In the genomic region with DNA sequence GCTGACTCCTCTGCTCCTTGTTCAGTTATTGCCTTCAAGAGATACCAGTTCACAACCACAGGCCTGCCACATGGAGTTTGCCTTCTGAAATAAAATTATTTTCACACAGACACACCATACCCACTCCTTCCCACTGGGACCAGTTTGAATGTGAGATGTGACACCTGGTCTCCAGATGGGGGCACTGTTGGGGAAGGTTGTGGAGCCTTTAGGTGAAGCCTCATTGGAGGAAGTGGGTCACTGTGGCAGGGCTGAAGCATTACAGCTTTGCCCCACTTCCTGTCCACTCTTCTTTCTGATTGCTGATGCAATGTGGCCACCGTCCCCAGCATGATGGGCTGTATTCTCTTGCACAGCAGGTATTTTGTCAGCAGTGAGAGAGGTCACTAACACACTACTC, we compare ENCODE assay signal across 10 mouse cellular contexts.
DNase-seq lines count a peak whose midpoint lies in the region; TF ChIP-seq lines count a peak whose summit lies in the region.
"Had no signal": no experiment of that assay in that cellular context is flagged by ENCODE, and none has a peak within 500 bp of the region (broad histone marks: within the 10 kb centered on the region; RNA-seq: fewer than 3 reads in every experiment).

No protein-coding gene starts in this region.

- H3K4me3 ChIP-seq in cerebellum, adult 2 months (replicated peaks; ENCODE audit: insufficient read depth, low read depth, low read length): no peak overlapping the region
- no peak overlapping the region for H3K4me3 ChIP-seq in left cerebral cortex, adult 2 months
- H3K4me3 ChIP-seq in cortical plate, adult 2 months (ENCODE audit: insufficient read depth, low read length): no peak overlapping the region
- H3K4me3 ChIP-seq: embryonic facial prominence, embryonic 12.5 days; liver, embryonic 15.5 days had no signal

- no peak for TF ChIP-seq POLR2A in cerebellum, adult 2 months (IDR thresholded peaks at IDR 0.05; ENCODE audit: borderline replicate concordance, insufficient read depth, low read length)
- no peak for TF ChIP-seq POLR2A in cortical plate, adult 2 months (IDR thresholded peaks at IDR 0.05; ENCODE audit: extremely low read depth, insufficient read depth, low read length)

- no peak overlapping the region for H3K27ac ChIP-seq in cerebellum, adult 2 months (ENCODE audit: insufficient read depth, low read length)
- no peak overlapping the region for H3K27ac ChIP-seq in left cerebral cortex, adult 2 months
- no peak overlapping the region for H3K27ac ChIP-seq in cortical plate, adult 2 months (ENCODE audit: insufficient read depth, low read length)
- H3K27ac ChIP-seq: embryonic facial prominence, embryonic 12.5 days; liver, embryonic 15.5 days had no signal

- WGBS in cerebellum, adult 2 months: 40% methylated on average over 1 of the region's 1 CpGs

- TF ChIP-seq CTCF in cerebellum, adult 2 months (IDR thresholded peaks at IDR 0.05; ENCODE audit: borderline replicate concordance, insufficient read depth, low read depth, low read length): peak; percentile 19; the same call in 1 of the 2 replicates
- peak; percentile 35 for TF ChIP-seq CTCF in left cerebral cortex, adult 2 months (IDR thresholded peaks at IDR 0.05)
- 0 out of 2 replicates have a peak, but pooled peaks have one; percentile 1 for TF ChIP-seq CTCF in cortical plate, adult 2 months (IDR thresholded peaks at IDR 0.05; ENCODE audit: extremely low read depth, insufficient read depth, low read length)

- H3K4me1 ChIP-seq in cerebellum, adult 2 months (ENCODE audit: control insufficient read depth, insufficient read depth, low read length): no peaks in the 10 kb centered on the region
- H3K4me1 ChIP-seq in cortical plate, adult 2 months (ENCODE audit: control insufficient read depth, insufficient read depth, low read length): no peaks in the 10 kb centered on the region
- H3K4me1 ChIP-seq: embryonic facial prominence, embryonic 12.5 days; liver, embryonic 15.5 days had no signal

- intact Hi-C loops in left cerebral cortex, adult 2 months (cut with DNase I): no loop called here
- intact Hi-C loops in left cerebral cortex, postnatal 10 days (cut with DNase I): no loop called here

- DNase-seq in cerebellum, adult 2 months: no peak
- DNase-seq in cerebellum, adult 9-11 months: no peak
- no peak for DNase-seq in left cerebral cortex, adult 2 months (ENCODE audit: extremely low spot score in 1 of 2, low spot score in 2 of 2)
- DNase-seq in left cerebral cortex, postnatal 10 days (ENCODE audit: extremely low spot score in 1 of 2, low spot score in 2 of 2): no peak
- DNase-seq in natural killer cell, adult 2 months (ENCODE audit: low spot score in 2 of 2): peak; percentile 4 to 18
- DNase-seq in right cerebral cortex, postnatal 4 days: no peak
- DNase-seq in thymus, adult 18-20 months: no peak

- H3K27me3 ChIP-seq in cerebellum, adult 2 months (ENCODE audit: control insufficient read depth, insufficient read depth, low read length): no peaks in the 10 kb centered on the region
- H3K27me3 ChIP-seq: embryonic facial prominence, embryonic 12.5 days; liver, embryonic 15.5 days had no signal

Comparison
In these comparisons a context has a peak if more than half of its experiments do, and no peak if none do; other contexts are left out.
1. DNase-seq: peak in natural killer cell, adult 2 months (2 of 2); none in cerebellum, adult 2 months (0 of 2), cerebellum, adult 9-11 months (single experiment), left cerebral cortex, adult 2 months (0 of 2), left cerebral cortex, postnatal 10 days (0 of 2), right cerebral cortex, postnatal 4 days (single experiment) and thymus, adult 18-20 months (0 of 2).
2. Peak in every context shown above with its lines, with median percentiles within 50 percentile points of each other: CTCF ChIP-seq.